Mouse (Mus musculus) right cerebral cortex, postnatal 36 days (tissue): ENCODE measurements at regions not wholly inside any gene's neighbourhood (a gene's known extent, or its start where the extent isn't known, plus 50 kb on each side); places are given as distances from the start of the nearest gene placed in this dataset.
"Not testable (repeated sequence)": the region's sequence is repeated elsewhere in the genome, so short reads cannot be mapped to it uniquely, and the experiment has no call there.

Source experiments
- DNase-seq, 2 experiments: peaks; one replicate each; pipeline ENCODE4 v3.0.0; 2022; ENCODE audit warnings: low spot score in 2 of 2, mixed read lengths in 1 of 2

- DNase-seq, result no peak
These were observed 479.2 kb downstream of the Tns1 start for GRCm38 (mm10) chr1:73645011-73645410.

GRCm38 (mm10) chr1:73644394-73644793 lies 479.9 kb downstream of the Tns1 start:
- DNase-seq, result no peak

GRCm38 (mm10) chr1:73643431-73643830 lies 480.8 kb downstream of the Tns1 start:
- DNase-seq, result no peak

GRCm38 (mm10) chr1:73642691-73643109 lies 481.5 kb downstream of the Tns1 start:
- DNase-seq, result peak in 1 of 2 experiments; percentile 6

GRCm38 (mm10) chr1:73641456-73641855 lies 482.8 kb downstream of the Tns1 start:
- DNase-seq, result no peak

- no peak for DNase-seq
These were observed 483.4 kb downstream of the Tns1 start for GRCm38 (mm10) chr1:73640726-73641451.

GRCm38 (mm10) chr1:73635709-73636108 lies 488.5 kb downstream of the Tns1 start:
- no peak for DNase-seq

- DNase-seq, result no peak
These were observed 489.4 kb downstream of the Tns1 start for GRCm38 (mm10) chr1:73634871-73635270.

GRCm38 (mm10) chr1:73633071-73633470 lies 491.2 kb downstream of the Tns1 start:
- no peak for DNase-seq

GRCm38 (mm10) chr1:73630363-73630762 lies 493.9 kb downstream of the Tns1 start:
- DNase-seq, result no peak

- DNase-seq, result no peak
These were observed 498.9 kb downstream of the Tns1 start for GRCm38 (mm10) chr1:73625365-73625764.

- not testable (repeated sequence) for DNase-seq
These were observed 503.1 kb downstream of the Tns1 start for GRCm38 (mm10) chr1:73621121-73621520.

GRCm38 (mm10) chr1:73618551-73619170 lies 505.6 kb downstream of the Tns1 start:
- peak in 1 of 2 experiments; percentile 7 for DNase-seq

GRCm38 (mm10) chr1:73593653-73594385 lies 530.4 kb downstream of the Tns1 start:
- peak in 1 of 2 experiments; percentile 6 for DNase-seq

- DNase-seq, result no peak
These were observed 532.7 kb downstream of the Tns1 start for GRCm38 (mm10) chr1:73591342-73592099.

- DNase-seq, result no peak
These were observed 544.6 kb downstream of the Tns1 start for GRCm38 (mm10) chr1:73579680-73580079.

GRCm38 (mm10) chr1:73577019-73577418 lies 547.2 kb downstream of the Tns1 start:
- DNase-seq, result no peak

- no peak for DNase-seq
These were observed 548.6 kb downstream of the Tns1 start for GRCm38 (mm10) chr1:73575694-73576093.

GRCm38 (mm10) chr1:73570944-73571343 lies 553.3 kb downstream of the Tns1 start:
- DNase-seq, result no peak

- DNase-seq, result no peak
These were observed 551.1 kb upstream of the Tnp1 start for GRCm38 (mm10) chr1:73566770-73567169.

GRCm38 (mm10) chr1:73560594-73560993 lies 544.9 kb upstream of the Tnp1 start:
- DNase-seq, result no peak

GRCm38 (mm10) chr1:73547877-73548276 lies 532.2 kb upstream of the Tnp1 start:
- DNase-seq, result no peak
